Mouse (Mus musculus) left cerebral cortex, postnatal 25 days (tissue): ENCODE measurements at regions not wholly inside any gene's neighbourhood (a gene's known extent, or its start where the extent isn't known, plus 50 kb on each side); places are given as distances from the start of the nearest gene placed in this dataset.

ENCODE experiments used
- DNase-seq, 2 experiments: peaks; one replicate each; pipeline ENCODE4 v3.0.0; 2022; ENCODE audit warnings: low spot score in 2 of 2, mixed read lengths in 1 of 2
- intact Hi-C: fragments of 180-260 bp; cut with DNase I; formaldehyde crosslinking; loops from one replicate; pipeline ENCODE4 v1.15.1; 2025

DNA sequence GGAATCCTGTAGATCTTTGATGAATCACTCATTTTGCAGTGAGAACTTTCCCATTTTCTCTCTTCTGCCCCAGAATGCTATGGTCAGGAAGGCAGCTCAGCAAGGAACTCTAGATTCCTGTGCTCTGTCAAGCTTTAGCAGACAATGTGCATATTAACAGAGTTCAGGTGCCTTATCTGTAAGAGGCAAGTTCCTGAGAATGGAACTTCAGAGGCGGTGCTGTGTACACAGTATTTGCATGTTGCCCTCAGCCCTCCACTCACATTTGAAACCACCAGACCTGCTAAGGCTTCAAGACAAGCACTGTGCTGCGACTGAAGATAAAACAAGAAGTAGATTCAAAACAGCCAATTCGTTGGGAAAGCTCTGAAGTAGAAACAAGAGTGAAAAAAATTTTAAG, 66.8 kb upstream of the Slc35f4 start:
- DNase-seq = no peak
- intact Hi-C loops = no loop called here

DNA sequence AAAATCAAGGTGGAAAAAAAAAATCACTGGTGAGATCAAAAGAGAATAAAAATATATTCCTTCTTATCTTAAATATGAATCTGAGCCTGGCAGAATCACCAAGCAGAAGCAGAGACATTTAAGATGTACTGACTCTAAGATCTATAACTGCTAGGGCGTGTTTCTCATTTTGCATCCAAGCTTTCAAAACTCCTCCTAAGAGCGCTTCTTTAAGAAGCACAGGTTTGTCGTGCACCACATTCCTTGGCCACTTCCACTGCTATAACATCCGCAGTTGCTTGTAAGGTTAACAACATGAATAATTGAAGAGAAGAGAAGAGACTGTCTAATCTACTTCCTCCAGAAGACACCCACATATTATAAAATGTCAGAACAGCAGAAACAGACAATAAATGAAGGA, 64.5 kb upstream of the Slc35f4 start:
- peak; percentile 14 to 74 for DNase-seq
- intact Hi-C loops = no loop called here
